Mouse (Mus musculus): ENCODE results near the gene Focad. TPM values are rescaled to one million over a fixed set of nuclear protein-coding genes. Genes with fewer than 3 reads are reported as not detected.

The Focad gene
- total and polyA plus RNA-seq, 2 experiments from 2014 or later = 9.2 to 34.1 TPM

DNA sequence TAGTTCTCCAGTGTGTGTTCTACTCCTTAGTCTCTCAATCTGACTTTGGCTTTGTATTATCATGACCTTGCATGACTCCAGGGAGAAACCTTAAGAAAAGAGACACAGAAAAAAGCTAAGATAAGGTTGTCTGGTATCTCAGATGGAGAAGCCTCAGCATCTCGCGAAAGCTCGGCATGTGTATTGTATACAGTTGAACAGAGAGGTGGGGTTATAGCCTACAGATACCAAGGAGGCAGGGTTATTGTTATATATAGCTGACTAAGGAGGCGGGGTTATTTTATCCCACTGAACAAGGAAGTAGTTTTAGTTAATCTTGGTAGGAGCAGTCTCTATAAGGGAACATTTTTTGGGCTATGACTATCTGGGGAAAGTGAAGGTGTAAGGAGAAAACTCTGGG is 106.6 kb downstream of the Focad start:
- Histone ChIP-seq H3K36me3 (ENCODE audit: insufficient read depth, low read length) (no peaks in the 10 kb centered on the region), H3K27me3 (ENCODE audit: insufficient read depth, low read length) (no peaks in the 10 kb centered on the region), H3K9ac (replicated peaks; ENCODE audit: low read length) (no peak overlapping the region), H3K4me2 (ENCODE audit: low read depth, low read length) (no peak overlapping the region), H3K4me1 (ENCODE audit: insufficient read depth, low read length) (no peaks in the 10 kb centered on the region), H3K9me3 (ENCODE audit: low read length) (no peaks in the 10 kb centered on the region), H3K27ac (no peak overlapping the region), H3K4me3 (ENCODE audit: low read length) (no peak overlapping the region)
- ATAC-seq = no peak
- TF ChIP-seq CTCF (IDR thresholded peaks at IDR 0.05; ENCODE audit: low read depth) = no peak
- DNase-seq (ENCODE audit: low spot score) = no peak
- WGBS = 96% methylated on average over 4 of the region's 4 CpGs

DNA sequence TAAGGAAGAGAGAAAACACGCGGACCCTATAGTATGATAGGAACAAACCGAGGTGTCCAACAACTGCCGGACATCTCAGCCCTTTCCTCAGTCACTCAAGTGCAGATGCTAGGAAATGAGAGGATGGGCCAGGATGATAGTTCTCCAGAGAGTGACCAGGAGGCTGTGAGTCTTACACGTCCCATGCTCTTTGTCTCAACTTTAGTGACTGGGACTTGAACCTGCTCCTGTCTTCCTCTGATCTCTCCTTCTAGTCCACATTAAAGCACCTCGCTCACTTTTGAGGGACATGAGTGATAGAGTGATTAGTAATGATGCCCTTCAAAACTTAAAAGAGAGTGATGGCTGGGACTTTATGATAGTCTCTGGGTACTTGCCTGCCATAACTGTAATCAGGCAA is 114.2 kb downstream of the Focad start:
- no peak overlapping the region for H3K9ac ChIP-seq (replicated peaks; ENCODE audit: low read length)
- DNase-seq (ENCODE audit: low spot score) (no peak), ATAC-seq (no peak)
- H3K9me3 ChIP-seq (ENCODE audit: low read length) = no peaks in the 10 kb centered on the region
- no peaks in the 10 kb centered on the region for H3K36me3 ChIP-seq (ENCODE audit: insufficient read depth, low read length)
- no peaks in the 10 kb centered on the region for H3K27me3 ChIP-seq (ENCODE audit: insufficient read depth, low read length)
- no peak for TF ChIP-seq CTCF (IDR thresholded peaks at IDR 0.05; ENCODE audit: low read depth)
- peaks cover 13% of the 10 kb centered on the region for H3K4me1 ChIP-seq (ENCODE audit: insufficient read depth, low read length)
- H3K4me3 ChIP-seq (ENCODE audit: low read length) = no peak overlapping the region
- no peak overlapping the region for H3K27ac ChIP-seq
- WGBS = 90% methylated on average over 6 of the region's 6 CpGs
- no peak overlapping the region for H3K4me2 ChIP-seq (ENCODE audit: low read depth, low read length)

DNA sequence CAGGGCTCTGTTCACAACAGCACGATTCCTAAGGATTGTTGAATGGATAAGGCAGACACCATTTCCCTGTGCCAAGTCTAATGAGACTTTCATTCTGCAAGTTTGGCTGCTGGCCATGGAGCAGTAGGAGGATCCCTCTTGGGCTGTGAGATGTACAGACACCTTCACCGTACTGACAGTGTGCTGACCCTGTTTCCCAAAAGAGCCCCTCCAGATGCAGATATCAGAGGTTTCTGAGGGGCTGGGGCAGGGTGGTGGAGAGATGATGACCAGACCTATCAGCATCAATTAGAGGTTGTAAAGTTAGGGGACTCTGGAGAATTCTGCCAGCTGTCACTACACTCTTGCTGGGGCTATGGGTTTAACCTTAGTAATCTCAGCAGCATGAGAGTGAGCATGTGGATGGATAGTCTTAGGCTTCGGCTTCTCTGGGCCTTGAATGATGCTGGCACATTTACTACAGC is 115.0 kb downstream of the Focad start:
- no peak overlapping the region for H3K4me2 ChIP-seq (ENCODE audit: low read depth, low read length)
- ATAC-seq = peak; percentile 71
- H3K27me3 ChIP-seq (ENCODE audit: insufficient read depth, low read length) = no peaks in the 10 kb centered on the region
- peak; percentile 73 for DNase-seq (ENCODE audit: low spot score)
- no peak for TF ChIP-seq CTCF (IDR thresholded peaks at IDR 0.05; ENCODE audit: low read depth)
- no peaks in the 10 kb centered on the region for H3K9me3 ChIP-seq (ENCODE audit: low read length)
- no peak overlapping the region for H3K4me3 ChIP-seq (ENCODE audit: low read length)
- H3K9ac ChIP-seq (replicated peaks; ENCODE audit: low read length) = no peak overlapping the region
- peak overlapping the region; percentile 60; the same call in 1 of the 2 replicates for H3K27ac ChIP-seq
- peaks cover 13% of the 10 kb centered on the region for H3K4me1 ChIP-seq (ENCODE audit: insufficient read depth, low read length)
- 40% methylated on average over 3 of the region's 3 CpGs for WGBS
- H3K36me3 ChIP-seq (ENCODE audit: insufficient read depth, low read length) = no peaks in the 10 kb centered on the region

DNA sequence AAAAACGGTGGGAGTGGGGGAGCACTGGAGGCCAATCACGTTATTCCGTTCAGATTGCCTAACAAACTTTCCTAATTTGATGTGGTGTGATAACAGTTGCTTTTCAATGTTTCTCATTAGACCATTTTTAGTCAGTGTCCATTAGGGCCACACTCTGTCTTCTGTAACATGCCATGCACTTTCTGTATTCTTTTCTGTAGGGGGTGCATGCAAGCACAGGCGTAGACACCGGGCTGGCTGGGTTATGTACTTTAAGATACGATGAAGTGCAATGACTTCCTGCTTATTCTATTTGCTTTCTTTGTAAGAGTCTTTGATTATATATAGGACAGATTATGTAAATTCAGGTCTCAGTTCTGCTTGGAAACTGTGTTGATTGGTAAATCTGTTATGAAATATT is 116.2 kb downstream of the Focad start:
- H3K27ac ChIP-seq = peak overlapping the region; percentile 60; the same call in 1 of the 2 replicates
- ATAC-seq (no peak), DNase-seq (ENCODE audit: low spot score) (no peak)
- H3K9ac ChIP-seq (replicated peaks; ENCODE audit: low read length) = no peak overlapping the region
- H3K4me3 ChIP-seq (ENCODE audit: low read length) = no peak overlapping the region
- no peaks in the 10 kb centered on the region for H3K36me3 ChIP-seq (ENCODE audit: insufficient read depth, low read length)
- 58% methylated on average over 6 of the region's 6 CpGs for WGBS
- no peaks in the 10 kb centered on the region for H3K27me3 ChIP-seq (ENCODE audit: insufficient read depth, low read length)
- peaks cover 13% of the 10 kb centered on the region for H3K4me1 ChIP-seq (ENCODE audit: insufficient read depth, low read length)
- H3K9me3 ChIP-seq (ENCODE audit: low read length) = no peaks in the 10 kb centered on the region
- no peak overlapping the region for H3K4me2 ChIP-seq (ENCODE audit: low read depth, low read length)
- TF ChIP-seq CTCF (IDR thresholded peaks at IDR 0.05; ENCODE audit: low read depth) = no peak

DNA sequence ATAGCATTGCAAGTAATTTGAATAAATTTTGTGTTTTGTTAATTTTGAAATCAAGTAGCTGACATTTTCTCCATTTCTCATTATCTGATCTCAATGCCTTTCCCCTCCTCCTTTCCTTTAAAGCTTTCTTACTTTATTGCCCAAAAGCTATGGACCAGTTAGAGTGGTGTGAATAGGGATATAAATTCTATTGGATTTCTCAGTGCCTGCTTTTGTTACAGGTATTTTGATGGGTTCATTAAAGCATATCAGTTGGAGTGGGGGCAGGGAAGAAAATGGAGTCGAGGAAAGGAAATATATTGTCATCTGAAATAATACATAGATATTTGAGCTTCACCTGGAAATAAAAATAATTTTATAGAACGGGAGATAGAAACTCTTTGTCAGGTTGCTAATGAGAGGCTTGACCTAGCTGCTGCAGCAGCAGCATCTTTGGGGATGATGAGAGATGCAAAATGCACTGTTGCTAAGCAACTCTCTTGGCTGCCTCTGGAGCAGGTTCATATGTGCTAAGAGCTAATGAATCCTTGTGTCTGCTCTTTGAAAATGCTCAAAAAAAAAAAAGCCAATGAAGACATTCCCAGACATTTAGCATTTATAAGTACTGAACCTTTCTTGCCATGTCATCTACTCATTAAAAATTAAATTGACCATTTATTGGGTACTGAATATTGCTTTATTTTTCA is 116.9 kb downstream of the Focad start:
- DNase-seq (ENCODE audit: low spot score) (peak; percentile 77), ATAC-seq (peak; percentile 80)
- H3K4me3 ChIP-seq (ENCODE audit: low read length) = no peak overlapping the region
- 38% methylated on average over 2 of the region's 2 CpGs for WGBS
- H3K36me3 ChIP-seq (ENCODE audit: insufficient read depth, low read length) = no peaks in the 10 kb centered on the region
- H3K27me3 ChIP-seq (ENCODE audit: insufficient read depth, low read length) = no peaks in the 10 kb centered on the region
- H3K4me1 ChIP-seq (ENCODE audit: insufficient read depth, low read length) = peaks cover 13% of the 10 kb centered on the region
- H3K27ac ChIP-seq = peak overlapping the region; percentile 57
- H3K4me2 ChIP-seq (ENCODE audit: low read depth, low read length) = no peak overlapping the region
- no peak overlapping the region for H3K9ac ChIP-seq (replicated peaks; ENCODE audit: low read length)
- no peak for TF ChIP-seq CTCF (IDR thresholded peaks at IDR 0.05; ENCODE audit: low read depth)
- no peaks in the 10 kb centered on the region for H3K9me3 ChIP-seq (ENCODE audit: low read length)

DNA sequence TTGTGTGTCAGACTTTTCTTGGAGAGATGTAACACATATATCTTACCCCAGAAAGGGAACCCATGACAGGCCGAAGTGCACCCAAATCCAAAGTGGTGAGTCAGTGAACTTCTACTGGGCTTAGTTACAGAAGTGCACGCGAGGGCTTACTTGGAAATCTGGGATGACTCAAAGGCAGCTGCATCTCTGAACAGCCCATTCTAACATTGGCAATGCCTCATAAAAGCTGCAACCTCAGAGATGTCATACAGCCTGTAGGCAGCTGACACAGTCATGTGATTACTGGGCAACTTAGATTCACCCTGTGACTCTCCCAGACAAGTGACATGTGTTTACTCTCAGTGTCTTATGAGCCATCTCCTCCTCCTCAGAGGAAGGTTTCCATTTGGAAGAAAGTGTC is 119.5 kb downstream of the Focad start:
- Histone ChIP-seq H3K4me3 (ENCODE audit: low read length) (no peak overlapping the region), H3K4me2 (ENCODE audit: low read depth, low read length) (no peak overlapping the region), H3K36me3 (ENCODE audit: insufficient read depth, low read length) (no peaks in the 10 kb centered on the region), H3K4me1 (ENCODE audit: insufficient read depth, low read length) (peaks cover 13% of the 10 kb centered on the region), H3K27me3 (ENCODE audit: insufficient read depth, low read length) (no peaks in the 10 kb centered on the region), H3K9me3 (ENCODE audit: low read length) (no peaks in the 10 kb centered on the region), H3K27ac (no peak overlapping the region), H3K9ac (replicated peaks; ENCODE audit: low read length) (no peak overlapping the region)
- no peak for TF ChIP-seq CTCF (IDR thresholded peaks at IDR 0.05; ENCODE audit: low read depth)
- DNase-seq (ENCODE audit: low spot score) = no peak
- 96% methylated on average over 3 of the region's 3 CpGs for WGBS
- no peak for ATAC-seq

DNA sequence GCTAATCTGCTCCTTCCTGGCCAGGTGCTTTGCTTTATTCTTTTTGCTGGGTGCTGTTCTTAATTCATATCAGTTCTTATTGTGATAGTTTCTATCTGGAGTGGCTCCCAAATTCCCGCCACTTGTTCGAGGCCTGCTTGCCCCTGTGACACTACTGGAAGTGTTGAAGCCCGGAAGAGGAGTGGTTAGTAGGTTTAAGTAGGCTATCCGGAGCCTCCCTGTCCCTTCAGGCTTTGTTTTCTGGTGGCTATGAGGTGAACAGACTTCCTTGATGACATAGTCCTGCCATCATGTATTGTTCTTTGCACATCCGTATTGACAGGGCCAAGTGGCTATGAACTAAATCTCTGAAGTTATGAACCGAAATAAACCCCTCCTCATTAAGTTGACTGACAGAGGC is 123.9 kb downstream of the Focad start:
- TF ChIP-seq CTCF (IDR thresholded peaks at IDR 0.05; ENCODE audit: low read depth) = no peak

More for the DNA sequence above, 123.9 kb downstream of the Focad start:
- no peak overlapping the region for H3K4me2 ChIP-seq (ENCODE audit: low read depth, low read length)
- no peak overlapping the region for H3K9ac ChIP-seq (replicated peaks; ENCODE audit: low read length)
- DNase-seq (ENCODE audit: low spot score) = no peak
- no peak overlapping the region for H3K27ac ChIP-seq
- H3K36me3 ChIP-seq (ENCODE audit: insufficient read depth, low read length) = no peaks in the 10 kb centered on the region
- 85% methylated on average over 6 of the region's 6 CpGs for WGBS
- no peak for ATAC-seq
- no peaks in the 10 kb centered on the region for H3K27me3 ChIP-seq (ENCODE audit: insufficient read depth, low read length)
- H3K4me3 ChIP-seq (ENCODE audit: low read length) = no peak overlapping the region
- no peaks in the 10 kb centered on the region for H3K9me3 ChIP-seq (ENCODE audit: low read length)
- H3K4me1 ChIP-seq (ENCODE audit: insufficient read depth, low read length) = no peaks in the 10 kb centered on the region

Measured in hindbrain, postnatal 0 days (tissue).